Mouse (Mus musculus): ENCODE data around the gene Dpf3. TPM values are rescaled to one million over a fixed set of nuclear protein-coding genes. Genes with fewer than 3 reads are reported as not detected.

Gene Dpf3
- polyA plus RNA-seq, 1 experiment from 2014 or later: 23.5 TPM

DNA sequence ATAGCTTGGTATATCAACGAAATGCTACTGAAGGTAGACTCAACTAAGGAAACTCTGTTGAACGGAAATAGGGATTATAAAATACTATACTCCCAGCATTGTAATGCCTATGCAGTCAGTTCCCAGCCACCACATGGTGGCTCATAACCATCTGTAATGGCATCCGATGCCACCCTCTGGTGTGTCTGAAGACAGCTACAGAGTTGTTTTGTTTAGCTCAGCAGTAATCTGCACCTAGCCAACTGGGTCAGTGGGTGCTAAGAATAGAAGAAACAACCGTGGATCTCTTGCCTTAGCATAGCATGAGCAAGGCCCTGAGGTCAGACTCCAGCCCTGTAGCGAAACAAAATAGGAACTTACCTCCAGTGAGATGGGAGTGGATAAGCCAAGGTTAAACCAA, 36.8 kb upstream of the Dpf3 start:
- H3K27me3 ChIP-seq (ENCODE audit: control insufficient read depth, insufficient read depth, low read length): no peaks in the 10 kb centered on the region
- no peak overlapping the region for H3K9ac ChIP-seq (ENCODE audit: low read depth, low read length)
- H3K9me3 ChIP-seq (ENCODE audit: control insufficient read depth, low read length): no peaks in the 10 kb centered on the region
- H3K36me3 ChIP-seq (ENCODE audit: control insufficient read depth, insufficient read depth, low read length): no peaks in the 10 kb centered on the region
- H3K4me2 ChIP-seq (replicated peaks; ENCODE audit: low read depth, low read length): no peak overlapping the region
- no peak overlapping the region for H3K27ac ChIP-seq (ENCODE audit: low read depth, low read length)
- WGBS: 86% methylated on average over 5 of the region's 5 CpGs
- H3K4me3 ChIP-seq (ENCODE audit: low read depth, low read length): no peak overlapping the region
- DNase-seq (ENCODE audit: low spot score) (no peak), ATAC-seq (ENCODE audit: low FRiP score) (no peak)
- no peaks in the 10 kb centered on the region for H3K4me1 ChIP-seq (replicated peaks; ENCODE audit: control insufficient read depth, insufficient read depth, low read length)

DNA sequence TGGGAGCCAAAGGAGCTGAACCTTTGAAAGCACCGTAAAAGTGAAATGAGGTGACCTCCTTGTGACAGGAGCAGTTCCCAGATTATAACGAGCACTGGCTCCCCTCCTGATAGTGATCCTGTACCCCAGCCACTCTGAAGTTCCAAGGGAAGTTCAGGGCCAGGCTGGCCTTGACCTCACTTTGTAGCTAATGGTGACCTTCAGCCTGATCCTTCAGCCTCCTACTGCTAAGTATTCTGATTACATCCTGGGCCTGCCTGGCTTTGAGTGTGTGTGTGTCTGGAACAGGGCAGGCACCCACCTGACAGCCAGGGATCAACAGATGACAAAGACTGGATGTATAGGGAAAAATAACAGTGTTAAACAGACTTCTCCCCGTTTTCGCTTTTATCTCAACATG, 36.4 kb upstream of the Dpf3 start:
- WGBS: 90% methylated on average over 4 of the region's 4 CpGs
- Histone ChIP-seq H3K9ac (ENCODE audit: low read depth, low read length) (no peak overlapping the region), H3K4me3 (ENCODE audit: low read depth, low read length) (no peak overlapping the region), H3K4me2 (replicated peaks; ENCODE audit: low read depth, low read length) (no peak overlapping the region), H3K27ac (ENCODE audit: low read depth, low read length) (no peak overlapping the region), H3K27me3 (ENCODE audit: control insufficient read depth, insufficient read depth, low read length) (no peaks in the 10 kb centered on the region), H3K9me3 (ENCODE audit: control insufficient read depth, low read length) (no peaks in the 10 kb centered on the region), H3K4me1 (replicated peaks; ENCODE audit: control insufficient read depth, insufficient read depth, low read length) (no peaks in the 10 kb centered on the region), H3K36me3 (ENCODE audit: control insufficient read depth, insufficient read depth, low read length) (no peaks in the 10 kb centered on the region)
- DNase-seq (ENCODE audit: low spot score) (no peak), ATAC-seq (ENCODE audit: low FRiP score) (no peak)

DNA sequence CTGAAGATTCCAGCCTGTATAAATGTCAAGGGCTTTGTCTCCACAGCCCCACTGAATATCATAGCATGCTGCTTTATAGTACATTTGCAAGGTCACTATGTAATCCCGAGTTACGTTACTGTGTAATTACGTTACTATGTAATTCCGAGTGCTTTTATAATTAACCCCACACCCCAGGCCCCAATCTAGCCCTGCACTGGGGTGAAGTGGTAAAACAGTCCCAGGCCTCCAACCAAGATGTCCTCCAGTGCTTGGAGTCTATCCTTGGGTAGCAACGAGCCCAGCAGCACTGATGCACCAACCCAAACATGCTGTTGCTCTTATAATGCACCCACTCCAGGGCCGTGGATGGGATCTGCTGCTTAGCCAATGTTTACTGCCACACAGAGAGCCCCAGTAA, 35.5 kb upstream of the Dpf3 start:
- no peaks in the 10 kb centered on the region for H3K27me3 ChIP-seq (ENCODE audit: control insufficient read depth, insufficient read depth, low read length)
- no peak overlapping the region for H3K4me3 ChIP-seq (ENCODE audit: low read depth, low read length)
- no peak for ATAC-seq (ENCODE audit: low FRiP score)
- no peak overlapping the region for H3K4me2 ChIP-seq (replicated peaks; ENCODE audit: low read depth, low read length)
- no peak overlapping the region for H3K27ac ChIP-seq (ENCODE audit: low read depth, low read length)
- DNase-seq (ENCODE audit: low spot score): no peak
- no peaks in the 10 kb centered on the region for H3K9me3 ChIP-seq (ENCODE audit: control insufficient read depth, low read length)
- H3K4me1 ChIP-seq (replicated peaks; ENCODE audit: control insufficient read depth, insufficient read depth, low read length): no peaks in the 10 kb centered on the region
- H3K9ac ChIP-seq (ENCODE audit: low read depth, low read length): no peak overlapping the region
- no peaks in the 10 kb centered on the region for H3K36me3 ChIP-seq (ENCODE audit: control insufficient read depth, insufficient read depth, low read length)
- 98% methylated on average over 6 of the region's 6 CpGs for WGBS

DNA sequence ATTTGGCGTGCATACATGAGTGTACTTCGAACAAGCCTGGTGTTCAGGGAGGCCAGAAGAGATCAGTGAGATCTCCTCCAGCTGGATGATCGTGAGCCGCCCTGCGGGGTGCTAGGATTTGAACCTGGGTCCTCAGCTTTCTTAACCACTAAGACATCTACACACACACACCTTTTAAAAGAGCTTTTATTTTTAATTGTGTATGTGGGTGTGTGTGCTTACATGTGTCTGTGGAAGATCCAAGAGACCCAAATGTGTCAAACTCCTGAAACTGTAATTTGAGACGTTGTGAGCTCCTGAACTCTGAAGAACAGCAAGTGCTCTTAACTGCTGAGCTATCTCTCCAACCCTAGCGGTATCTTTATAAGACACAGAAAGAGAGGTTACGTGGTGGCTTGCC, 33.6 kb upstream of the Dpf3 start:
- Histone ChIP-seq H3K36me3 (ENCODE audit: control insufficient read depth, insufficient read depth, low read length) (no peaks in the 10 kb centered on the region), H3K27me3 (ENCODE audit: control insufficient read depth, insufficient read depth, low read length) (no peaks in the 10 kb centered on the region), H3K9ac (ENCODE audit: low read depth, low read length) (peak overlapping the region; percentile 71; the same call in 1 of the 2 replicates), H3K9me3 (ENCODE audit: control insufficient read depth, low read length) (no peaks in the 10 kb centered on the region), H3K4me3 (ENCODE audit: low read depth, low read length) (peak overlapping the region; percentile 74), H3K27ac (ENCODE audit: low read depth, low read length) (no peak overlapping the region), H3K4me2 (replicated peaks; ENCODE audit: low read depth, low read length) (peak overlapping the region; percentile 62), H3K4me1 (replicated peaks; ENCODE audit: control insufficient read depth, insufficient read depth, low read length) (no peaks in the 10 kb centered on the region)
- 60% methylated on average over 8 of the region's 8 CpGs for WGBS
- ATAC-seq (ENCODE audit: low FRiP score): no peak
- no peak for DNase-seq (ENCODE audit: low spot score)

DNA sequence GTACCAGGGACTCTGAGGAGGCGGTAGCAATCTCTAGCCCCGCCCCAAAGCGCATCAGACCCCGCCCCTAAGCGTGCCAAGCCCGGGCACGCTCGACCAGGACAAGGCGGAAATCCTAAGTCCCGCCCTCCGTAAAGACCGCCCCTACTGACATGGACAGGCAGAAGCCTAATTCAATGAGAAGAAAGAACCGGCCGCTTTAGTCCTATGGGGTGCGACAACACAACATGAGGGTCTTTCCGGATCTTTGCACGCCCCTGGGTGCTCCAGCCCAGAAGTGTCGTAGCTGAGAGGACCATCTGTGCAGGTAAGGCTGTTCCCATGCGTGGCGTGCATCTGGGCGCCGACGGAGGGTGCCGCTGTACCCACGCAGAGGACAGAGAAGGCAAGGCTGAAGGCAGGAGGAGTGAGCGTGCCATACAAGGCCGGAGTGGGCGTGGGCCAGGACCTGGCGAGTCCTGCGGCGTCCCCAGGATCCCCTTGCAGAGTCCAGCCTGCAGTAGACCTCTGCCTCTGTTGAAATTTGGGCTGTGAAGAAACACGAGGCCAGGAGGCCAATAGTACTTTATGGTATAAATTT, 32.9 kb upstream of the Dpf3 start, which contains the start of gene Dcaf4:
Gene Dcaf4, plus strand, starts transcription at position 156 of the 580 bp plus-strand sequence.
- H3K27me3 ChIP-seq (ENCODE audit: control insufficient read depth, insufficient read depth, low read length): no peaks in the 10 kb centered on the region
- H3K36me3 ChIP-seq (ENCODE audit: control insufficient read depth, insufficient read depth, low read length): no peaks in the 10 kb centered on the region
- H3K4me1 ChIP-seq (replicated peaks; ENCODE audit: control insufficient read depth, insufficient read depth, low read length): no peaks in the 10 kb centered on the region
- peak; percentile 98 for ATAC-seq (ENCODE audit: low FRiP score)
- peak within 1 kb of the TSS; percentile 71 for H3K9ac ChIP-seq (ENCODE audit: low read depth, low read length)
- no peak within 1 kb of the TSS for H3K27ac ChIP-seq (ENCODE audit: low read depth, low read length)
- peak within 1 kb of the TSS; percentile 62 for H3K4me2 ChIP-seq (replicated peaks; ENCODE audit: low read depth, low read length)
- under 1% methylated on average over 32 of the region's 32 CpGs for WGBS
- H3K4me3 ChIP-seq (ENCODE audit: low read depth, low read length): peak within 1 kb of the TSS; percentile 74
- no peaks in the 10 kb centered on the region for H3K9me3 ChIP-seq (ENCODE audit: control insufficient read depth, low read length)
- DNase-seq (ENCODE audit: low spot score): peak; percentile 95

DNA sequence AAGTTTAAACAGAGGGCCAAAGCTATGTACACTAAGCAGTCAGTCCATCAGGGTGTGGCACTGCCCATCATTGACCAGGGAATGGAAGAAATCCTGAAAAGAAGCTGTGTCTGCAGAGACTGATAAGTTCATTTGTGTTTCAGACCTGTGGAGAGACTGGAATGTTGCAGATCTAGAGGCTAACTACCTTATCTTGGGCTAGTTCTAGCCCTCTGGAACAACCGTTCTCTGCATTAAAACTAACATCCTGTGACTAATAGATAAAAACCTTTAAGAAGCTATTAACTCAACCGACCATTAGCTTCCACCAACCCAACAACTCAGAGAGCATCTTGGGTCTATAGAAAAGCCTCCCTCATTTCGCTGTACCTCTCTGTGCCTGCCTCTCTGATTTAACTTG, 30.1 kb upstream of the Dpf3 start:
- ATAC-seq (ENCODE audit: low FRiP score): no peak
- H3K4me3 ChIP-seq (ENCODE audit: low read depth, low read length): no peak overlapping the region
- no peak overlapping the region for H3K9ac ChIP-seq (ENCODE audit: low read depth, low read length)
- H3K27me3 ChIP-seq (ENCODE audit: control insufficient read depth, insufficient read depth, low read length): no peaks in the 10 kb centered on the region
- no peak for DNase-seq (ENCODE audit: low spot score)
- no peaks in the 10 kb centered on the region for H3K4me1 ChIP-seq (replicated peaks; ENCODE audit: control insufficient read depth, insufficient read depth, low read length)
- WGBS: 83% methylated on average over 3 of the region's 3 CpGs
- no peaks in the 10 kb centered on the region for H3K9me3 ChIP-seq (ENCODE audit: control insufficient read depth, low read length)
- no peaks in the 10 kb centered on the region for H3K36me3 ChIP-seq (ENCODE audit: control insufficient read depth, insufficient read depth, low read length)
- no peak overlapping the region for H3K27ac ChIP-seq (ENCODE audit: low read depth, low read length)
- H3K4me2 ChIP-seq (replicated peaks; ENCODE audit: low read depth, low read length): no peak overlapping the region

DNA sequence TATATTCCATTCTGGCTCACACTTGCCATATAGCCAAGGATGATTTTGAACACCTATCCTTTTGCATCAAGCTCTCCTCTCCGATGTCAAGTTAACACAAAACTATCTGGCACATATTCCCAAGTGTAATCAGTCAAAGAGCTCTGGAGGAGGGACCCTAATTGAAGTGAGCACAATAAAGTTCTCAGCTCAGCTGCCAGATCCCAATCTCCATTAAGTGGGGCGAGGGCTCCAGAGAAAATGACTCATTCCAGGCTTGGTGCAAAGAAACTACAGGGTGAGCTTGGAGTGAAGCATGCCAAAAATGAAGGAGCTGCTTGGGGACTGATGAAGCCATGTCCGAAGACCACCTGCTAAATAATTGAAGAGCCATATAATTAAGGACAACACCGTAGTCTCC, 26.7 kb upstream of the Dpf3 start:
- no peak for ATAC-seq (ENCODE audit: low FRiP score)
- DNase-seq (ENCODE audit: low spot score): no peak
- no peaks in the 10 kb centered on the region for H3K27me3 ChIP-seq (ENCODE audit: control insufficient read depth, insufficient read depth, low read length)
- no peak overlapping the region for H3K9ac ChIP-seq (ENCODE audit: low read depth, low read length)
- H3K9me3 ChIP-seq (ENCODE audit: control insufficient read depth, low read length): no peaks in the 10 kb centered on the region
- H3K27ac ChIP-seq (ENCODE audit: low read depth, low read length): no peak overlapping the region
- no peak overlapping the region for H3K4me3 ChIP-seq (ENCODE audit: low read depth, low read length)
- no peak overlapping the region for H3K4me2 ChIP-seq (replicated peaks; ENCODE audit: low read depth, low read length)
- no peaks in the 10 kb centered on the region for H3K4me1 ChIP-seq (replicated peaks; ENCODE audit: control insufficient read depth, insufficient read depth, low read length)
- WGBS: 70% methylated on average over 4 of the region's 4 CpGs
- no peaks in the 10 kb centered on the region for H3K36me3 ChIP-seq (ENCODE audit: control insufficient read depth, insufficient read depth, low read length)

DNA sequence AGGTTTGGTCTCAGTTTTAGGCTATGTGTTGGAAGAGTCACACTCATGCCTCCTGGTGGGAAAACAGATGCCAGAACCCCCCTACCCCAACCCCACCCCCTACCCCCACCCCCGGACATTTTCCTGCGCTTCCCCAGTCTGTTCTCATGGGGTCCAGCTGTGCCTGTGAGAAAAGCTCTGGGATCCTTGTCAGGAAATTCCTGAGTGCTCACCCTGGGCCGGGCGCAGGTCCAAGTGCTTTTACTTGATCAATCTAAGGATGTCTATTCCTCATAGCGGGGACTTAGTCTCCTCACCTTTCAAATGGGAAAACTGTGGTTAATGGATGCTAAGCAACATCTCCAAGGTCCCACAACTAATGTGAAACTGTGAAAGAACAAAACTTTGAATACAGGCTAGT, 25.7 kb upstream of the Dpf3 start:
- Histone ChIP-seq H3K4me1 (replicated peaks; ENCODE audit: control insufficient read depth, insufficient read depth, low read length) (no peaks in the 10 kb centered on the region), H3K9ac (ENCODE audit: low read depth, low read length) (no peak overlapping the region), H3K36me3 (ENCODE audit: control insufficient read depth, insufficient read depth, low read length) (no peaks in the 10 kb centered on the region), H3K27ac (ENCODE audit: low read depth, low read length) (no peak overlapping the region), H3K9me3 (ENCODE audit: control insufficient read depth, low read length) (no peaks in the 10 kb centered on the region), H3K27me3 (ENCODE audit: control insufficient read depth, insufficient read depth, low read length) (no peaks in the 10 kb centered on the region), H3K4me3 (ENCODE audit: low read depth, low read length) (no peak overlapping the region), H3K4me2 (replicated peaks; ENCODE audit: low read depth, low read length) (no peak overlapping the region)
- WGBS: 40% methylated on average over 5 of the region's 5 CpGs
- DNase-seq (ENCODE audit: low spot score) (no peak), ATAC-seq (ENCODE audit: low FRiP score) (no peak)

DNA sequence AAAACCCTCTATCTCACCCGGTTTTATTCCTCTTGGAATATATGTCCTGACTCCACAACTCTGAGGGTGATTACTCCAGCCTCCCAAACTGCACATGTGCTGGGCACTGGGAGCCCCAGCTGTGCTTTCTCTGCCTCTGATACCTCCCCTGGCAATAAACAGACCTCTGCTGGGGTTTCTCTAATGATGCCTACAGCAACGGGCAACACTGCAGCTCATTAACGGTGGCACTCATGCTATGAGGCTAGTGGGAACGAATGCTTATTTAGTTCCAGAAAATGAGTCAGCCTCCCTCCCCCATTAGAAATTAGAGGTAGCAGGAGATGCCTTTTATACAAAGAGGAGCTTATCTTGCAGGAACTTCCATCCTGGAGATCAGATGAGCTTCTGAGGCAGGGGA, 25.3 kb upstream of the Dpf3 start:
- no peak overlapping the region for H3K27ac ChIP-seq (ENCODE audit: low read depth, low read length)
- ATAC-seq (ENCODE audit: low FRiP score): no peak
- no peak for DNase-seq (ENCODE audit: low spot score)

More for the DNA sequence above, 25.3 kb upstream of the Dpf3 start:
- H3K4me2 ChIP-seq (replicated peaks; ENCODE audit: low read depth, low read length): no peak overlapping the region
- H3K4me3 ChIP-seq (ENCODE audit: low read depth, low read length): no peak overlapping the region
- no peaks in the 10 kb centered on the region for H3K4me1 ChIP-seq (replicated peaks; ENCODE audit: control insufficient read depth, insufficient read depth, low read length)
- H3K27me3 ChIP-seq (ENCODE audit: control insufficient read depth, insufficient read depth, low read length): no peaks in the 10 kb centered on the region
- no peaks in the 10 kb centered on the region for H3K36me3 ChIP-seq (ENCODE audit: control insufficient read depth, insufficient read depth, low read length)
- WGBS: 54% methylated on average over 4 of the region's 4 CpGs
- H3K9ac ChIP-seq (ENCODE audit: low read depth, low read length): no peak overlapping the region
- H3K9me3 ChIP-seq (ENCODE audit: control insufficient read depth, low read length): no peaks in the 10 kb centered on the region

All from hindbrain, embryonic 11.5 days (tissue).